Mouse (Mus musculus) erythroblast, embryonic 14.5 days (primary cell): ENCODE data around the gene Vps72. TPM values are rescaled to one million over a fixed set of nuclear protein-coding genes. Genes with fewer than 3 reads are reported as not detected.
A peak's percentile ranks its signal among the peaks of the same experiment; 100 is the strongest.

Source experiments
- H3K27me3 ChIP-seq: 2 replicates; pipeline ENCODE4 v1.6.1; 2012; ENCODE audit warnings: inconsistent platforms; ENCODE audit not compliant: control insufficient read depth
- H3K36me3 ChIP-seq: 2 replicates; pipeline ENCODE4 v1.6.1; 2012; ENCODE audit warnings: mild to moderate bottlenecking, inconsistent platforms; ENCODE audit not compliant: control insufficient read depth
- H3K4me1 ChIP-seq: 2 replicates; pipeline ENCODE4 v1.6.1; 2012; ENCODE audit warnings: inconsistent platforms; ENCODE audit not compliant: control insufficient read depth
- H3K4me3 ChIP-seq: replicated peaks from 2 replicates; pipeline ENCODE3; 2012; ENCODE audit warnings: moderate library complexity, mild to moderate bottlenecking, inconsistent platforms
- H3K9me3 ChIP-seq: 2 replicates; pipeline ENCODE4 v1.6.1; 2012; ENCODE audit warnings: low read length, inconsistent platforms, mixed read lengths; ENCODE audit not compliant: control insufficient read depth
- GATA1 ChIP-seq: IDR thresholded peaks from 2 replicates; pipeline ENCODE4 v1.6.1; 2012; ENCODE audit warnings: low read length, inconsistent platforms, mixed read lengths
- TAL1 ChIP-seq: IDR thresholded peaks from 3 replicates; pipeline ENCODE4 v1.6.1; 2012; ENCODE audit warnings: low read length, inconsistent platforms, mixed read lengths
- polyA plus RNA-seq: library from polyadenylated mRNA; stranded (reverse); fragments of >175 nt; gene quantifications from 2 replicates; pipeline ENCODE4 v1.2.3, GENCODE M21; 2012

The Vps72 gene
- polyA plus RNA-seq, 1 experiment = 18.2 TPM

- TF ChIP-seq GATA1 = no peak
- TF ChIP-seq TAL1 = no peak
- H3K4me3 ChIP-seq = peak within 1 kb of the TSS; percentile 72
- peaks cover 28% of the 10 kb centered on the region for H3K4me1 ChIP-seq
- H3K27me3 ChIP-seq = peaks cover 67% of the 10 kb centered on the region
- H3K9me3 ChIP-seq = peaks cover 3% of the 10 kb centered on the region; the same call in 1 of the 2 replicates
- H3K36me3 ChIP-seq = no peaks in the 10 kb centered on the region
Observed at GRCm38 (mm10) chr3:95159987-95160963, 49.5 kb downstream of the Vps72 start, which contains the start of gene Sema6c. Sema6c (plus strand) TSS chr3:95160457.

GRCm38 (mm10) chr3:95161041-95161551 lies 50.3 kb downstream of the Vps72 start:
- Histone ChIP-seq H3K9me3 (peaks cover 3% of the 10 kb centered on the region; the same call in 1 of the 2 replicates), H3K36me3 (no peaks in the 10 kb centered on the region), H3K27me3 (peaks cover 67% of the 10 kb centered on the region), H3K4me3 (peak overlapping the region; percentile 72), H3K4me1 (peaks cover 28% of the 10 kb centered on the region)
- TF ChIP-seq GATA1 (no peak), TAL1 (no peak)

GRCm38 (mm10) chr3:95161618-95162344 lies 51.0 kb downstream of the Vps72 start:
- Histone ChIP-seq H3K36me3 (no peaks in the 10 kb centered on the region), H3K4me1 (peaks cover 28% of the 10 kb centered on the region), H3K9me3 (peaks cover 3% of the 10 kb centered on the region; the same call in 1 of the 2 replicates), H3K27me3 (peaks cover 68% of the 10 kb centered on the region), H3K4me3 (no peak overlapping the region)
- TF ChIP-seq GATA1 (no peak), TAL1 (no peak)

- TF ChIP-seq TAL1 (no peak), GATA1 (no peak)
- no peak overlapping the region for H3K4me3 ChIP-seq
- peaks cover 28% of the 10 kb centered on the region for H3K4me1 ChIP-seq
- H3K9me3 ChIP-seq = peaks cover 3% of the 10 kb centered on the region; the same call in 1 of the 2 replicates
- no peaks in the 10 kb centered on the region for H3K36me3 ChIP-seq
- peaks cover 69% of the 10 kb centered on the region for H3K27me3 ChIP-seq
Observed at GRCm38 (mm10) chr3:95162345-95162628, 51.5 kb downstream of the Vps72 start.

GRCm38 (mm10) chr3:95163419-95164255 lies 52.8 kb downstream of the Vps72 start:
- TF ChIP-seq GATA1 = no peak
- Histone ChIP-seq H3K36me3 (no peaks in the 10 kb centered on the region), H3K4me1 (peaks cover 28% of the 10 kb centered on the region), H3K9me3 (peaks cover 3% of the 10 kb centered on the region; the same call in 1 of the 2 replicates), H3K4me3 (no peak overlapping the region), H3K27me3 (peaks cover 81% of the 10 kb centered on the region)

GRCm38 (mm10) chr3:95164256-95164550 lies 53.4 kb downstream of the Vps72 start:
- Histone ChIP-seq H3K9me3 (peaks cover 3% of the 10 kb centered on the region; the same call in 1 of the 2 replicates), H3K27me3 (peaks cover 78% of the 10 kb centered on the region), H3K4me1 (peaks cover 27% of the 10 kb centered on the region), H3K36me3 (no peaks in the 10 kb centered on the region), H3K4me3 (no peak overlapping the region)
- TF ChIP-seq GATA1 = no peak
- TF ChIP-seq TAL1 = no peak

- H3K36me3 ChIP-seq = no peaks in the 10 kb centered on the region
- TF ChIP-seq TAL1 (no peak), GATA1 (no peak)
- H3K9me3 ChIP-seq = peaks cover 3% of the 10 kb centered on the region; the same call in 1 of the 2 replicates
- no peak overlapping the region for H3K4me3 ChIP-seq
- H3K27me3 ChIP-seq = peaks cover 76% of the 10 kb centered on the region
- peaks cover 21% of the 10 kb centered on the region for H3K4me1 ChIP-seq
Observed at GRCm38 (mm10) chr3:95164840-95165239, 54.0 kb downstream of the Vps72 start.

GRCm38 (mm10) chr3:95169996-95170395 lies 59.2 kb downstream of the Vps72 start:
- Histone ChIP-seq H3K4me1 (peaks cover 11% of the 10 kb centered on the region), H3K27me3 (peaks cover 77% of the 10 kb centered on the region), H3K4me3 (no peak overlapping the region), H3K36me3 (no peaks in the 10 kb centered on the region), H3K9me3 (peaks cover 14% of the 10 kb centered on the region; the same call in 1 of the 2 replicates)
- TF ChIP-seq GATA1 = no peak
- TF ChIP-seq TAL1 = no peak
